Mouse (Mus musculus) E14TG2a.4 (cell line): ENCODE results near the gene Zfpm1.

ENCODE experiments used
- H3K27me3 ChIP-seq: 2 replicates; pipeline ENCODE4 v1.6.1; 2014; ENCODE audit warnings: low read length, control low read depth; ENCODE audit not compliant: insufficient read depth
- H3K36me3 ChIP-seq: 2 replicates; pipeline ENCODE4 v1.6.1; 2014; ENCODE audit warnings: low read length, control low read depth; ENCODE audit not compliant: insufficient read depth
- H3K4me1 ChIP-seq: replicated peaks from 2 replicates; pipeline ENCODE4 v1.6.1; 2014; ENCODE audit warnings: low read depth, low read length, control low read depth
- H3K4me3 ChIP-seq: replicated peaks from 2 replicates; pipeline ENCODE4 v1.5.1; 2014; ENCODE audit warnings: mild to moderate bottlenecking, low read length
- H3K9me3 ChIP-seq: 2 replicates; pipeline ENCODE4 v1.6.1; 2014; ENCODE audit warnings: low read length, control low read depth
- CTCF ChIP-seq: conservative IDR thresholded peaks from 2 replicates; pipeline ENCODE4 v1.5.1; 2014; ENCODE audit warnings: low read length
- NANOG ChIP-seq: IDR thresholded peaks from 2 replicates; pipeline ENCODE4 v1.6.1; 2014; ENCODE audit warnings: borderline replicate concordance, low read length, mixed read lengths
- POU5F1 ChIP-seq: IDR thresholded peaks from 2 replicates; pipeline ENCODE4 v1.6.1; 2014; ENCODE audit warnings: low read length, borderline replicate concordance

The Zfpm1 gene

DNA sequence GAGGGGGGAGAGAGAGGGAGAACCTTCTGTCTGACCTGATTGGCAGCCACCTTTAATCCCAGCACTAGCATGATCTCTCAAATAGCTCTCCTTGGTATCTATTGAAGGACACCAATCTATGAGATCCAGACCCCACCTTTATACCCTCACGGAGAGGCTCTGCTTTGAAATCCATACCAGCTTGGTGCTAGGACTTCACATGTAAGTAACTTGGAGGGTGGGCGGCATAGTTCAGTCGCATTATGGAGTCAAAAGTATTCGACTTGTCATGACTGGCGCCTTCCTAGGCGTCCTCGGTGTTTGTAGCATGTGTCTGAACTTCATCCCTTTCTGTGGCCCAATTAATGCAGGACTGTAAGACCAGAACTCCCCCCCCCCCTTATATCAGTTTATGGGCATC is 93.4 kb downstream of the Zfpm1 start:
- H3K36me3 ChIP-seq = peaks cover 29% of the 10 kb centered on the region
- H3K4me3 ChIP-seq = peak overlapping the region; percentile 94
- H3K4me1 ChIP-seq = peaks cover 27% of the 10 kb centered on the region
- TF ChIP-seq POU5F1 (no peak), CTCF (no peak), NANOG (no peak)
- H3K9me3 ChIP-seq = no peaks in the 10 kb centered on the region
- no peaks in the 10 kb centered on the region for H3K27me3 ChIP-seq

DNA sequence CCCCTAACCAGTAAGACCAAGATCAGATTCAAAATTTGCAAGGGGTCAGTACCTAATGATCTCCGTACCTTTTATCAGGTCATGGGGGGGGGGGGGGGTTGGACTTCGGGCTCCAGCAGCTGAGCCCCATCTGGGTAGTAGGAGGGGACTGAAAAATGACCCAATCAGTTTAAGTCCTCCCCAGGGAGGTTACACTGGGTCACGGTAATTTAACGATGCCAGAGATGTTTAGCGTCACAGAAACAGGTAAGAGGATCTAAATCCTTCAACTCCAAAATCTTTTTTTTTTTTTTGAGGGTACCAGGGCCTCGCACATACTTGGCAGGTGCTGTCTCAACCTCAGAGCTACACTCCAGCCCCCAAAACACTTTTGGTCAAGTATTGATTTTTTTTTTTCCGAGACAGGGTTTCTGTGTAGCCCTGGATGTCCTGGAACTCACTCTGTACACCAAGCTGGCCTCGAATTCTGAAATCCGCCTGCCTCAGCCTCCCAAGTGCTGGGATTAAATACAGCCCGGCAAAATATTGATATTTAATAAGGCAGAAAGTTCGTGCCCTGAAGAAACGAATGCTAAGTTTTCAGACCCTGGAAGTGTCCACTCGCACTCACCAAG is 93.9 kb downstream of the Zfpm1 start:
- no peaks in the 10 kb centered on the region for H3K9me3 ChIP-seq

GRCm38 (mm10) chr8:122376365-122377231 is 94.7 kb downstream of the Zfpm1 start, which contains the start of gene Zc3h18:
TSS of gene Zc3h18 (plus strand) at chr8:122376609.
- Histone ChIP-seq H3K27me3 (no peaks in the 10 kb centered on the region), H3K4me1 (peaks cover 27% of the 10 kb centered on the region), H3K36me3 (peaks cover 42% of the 10 kb centered on the region), H3K9me3 (no peaks in the 10 kb centered on the region), H3K4me3 (peak within 1 kb of the TSS; percentile 94)
- TF ChIP-seq POU5F1 (no peak), NANOG (no peak), CTCF (no peak)

More for the DNA sequence above, 93.9 kb downstream of the Zfpm1 start:
- peaks cover 27% of the 10 kb centered on the region for H3K4me1 ChIP-seq
- H3K27me3 ChIP-seq = no peaks in the 10 kb centered on the region
- H3K36me3 ChIP-seq = peaks cover 34% of the 10 kb centered on the region
- peak overlapping the region; percentile 94 for H3K4me3 ChIP-seq
- TF ChIP-seq NANOG (no peak), CTCF (no peak), POU5F1 (no peak)

GRCm38 (mm10) chr8:122383039-122383438 is 101.1 kb downstream of the Zfpm1 start:
- Histone ChIP-seq H3K27me3 (no peaks in the 10 kb centered on the region), H3K36me3 (peaks cover 94% of the 10 kb centered on the region), H3K4me3 (no peak overlapping the region), H3K4me1 (peaks cover 6% of the 10 kb centered on the region), H3K9me3 (no peaks in the 10 kb centered on the region)
- TF ChIP-seq CTCF = no peak
- no peak for TF ChIP-seq NANOG
- TF ChIP-seq POU5F1 = no peak
